Mouse (Mus musculus) midbrain, embryonic 14.5 days (tissue): ENCODE results near the gene Ky. TPM values are rescaled to one million over a fixed set of nuclear protein-coding genes. Genes with fewer than 3 reads are reported as not detected.

Source experiments
- ATAC-seq: fragments of 200-750 bp; cut with Nextera tagmentation; 2 replicates; pipeline ENCODE4 v1.8.0; 2017; ENCODE audit warnings: moderate number of reproducible peaks, moderate library complexity; ENCODE audit not compliant: low FRiP score, low TSS enrichment
- DNase-seq: peaks from one replicate; pipeline ENCODE4 v3.0.0-alpha.2; 2015
- H3K27ac ChIP-seq: fragments of 300-500 bp; sonication (generic); replicated peaks from 2 replicates; pipeline ENCODE4 v1.5.1; 2014; ENCODE audit warnings: mild to moderate bottlenecking, low read depth, low read length, moderate library complexity
- H3K27me3 ChIP-seq: fragments of 300-500 bp; sonication (generic); 2 replicates; pipeline ENCODE4 v1.6.1; 2014; ENCODE audit warnings: low read length, control low read depth, mixed read lengths; ENCODE audit not compliant: control insufficient read depth, insufficient read depth
- H3K36me3 ChIP-seq: fragments of 300-500 bp; sonication (generic); 2 replicates; pipeline ENCODE4 v1.6.1; 2014; ENCODE audit warnings: low read length, control low read depth; ENCODE audit not compliant: control insufficient read depth, insufficient read depth
- H3K4me1 ChIP-seq: fragments of 300-500 bp; sonication (generic); 2 replicates; pipeline ENCODE4 v1.6.1; 2014; ENCODE audit warnings: mild to moderate bottlenecking, antibody characterized with exemption, low read length, control low read depth; ENCODE audit not compliant: control insufficient read depth, insufficient read depth
- H3K4me2 ChIP-seq: fragments of 300-500 bp; sonication (generic); 2 replicates; pipeline ENCODE4 v1.6.1; 2014; ENCODE audit warnings: mild to moderate bottlenecking, low read length, moderate library complexity
- H3K4me3 ChIP-seq: fragments of 300-500 bp; sonication (generic); replicated peaks from 2 replicates; pipeline ENCODE4 v1.5.1; 2014; ENCODE audit warnings: low read depth, low read length
- H3K9ac ChIP-seq: fragments of 300-500 bp; sonication (generic); replicated peaks from 2 replicates; pipeline ENCODE4 v1.6.1; 2014; ENCODE audit warnings: mild to moderate bottlenecking, low read length, moderate library complexity
- H3K9me3 ChIP-seq: fragments of 300-500 bp; sonication (generic); 2 replicates; pipeline ENCODE4 v1.6.1; 2016; ENCODE audit warnings: low read length, control low read depth, mixed read lengths; ENCODE audit not compliant: control insufficient read depth
- WGBS: fragments of 180-500 bp; shearing (Covaris S2); extraction: QIAGEN DNeasy Blood & Tissue Kit; methylation state at CpG from one replicate; pipeline ENCODE4 v1.1.7; 2014; 5-methylcytosine and 5-hydroxymethylcytosine counted together
- polyA plus RNA-seq: library from polyadenylated mRNA; unstranded; fragments of >200 nt; fragmentation: Nextera tagmentation; extraction: Ambion mirVana; gene quantifications from 2 replicates; pipeline ENCODE4 v1.2.1, GENCODE M21; 2014

The Ky gene
- polyA plus RNA-seq, 1 experiment from 2014 or later = 0.54 TPM

GRCm38 (mm10) chr9:102518443-102518842 is 12.9 kb downstream of the Ky start:
- 90% methylated on average over 9 of the region's 9 CpGs for WGBS
- no peak for DNase-seq

GRCm38 (mm10) chr9:102521396-102521795 is 15.8 kb downstream of the Ky start:
- Histone ChIP-seq H3K27me3 (no peaks in the 10 kb centered on the region), H3K27ac (no peak overlapping the region), H3K4me3 (no peak overlapping the region), H3K4me1 (no peaks in the 10 kb centered on the region), H3K9ac (no peak overlapping the region), H3K4me2 (no peak overlapping the region), H3K36me3 (no peaks in the 10 kb centered on the region), H3K9me3 (no peaks in the 10 kb centered on the region)
- ATAC-seq (no peak), DNase-seq (no peak)
- 82% methylated on average over 4 of the region's 4 CpGs for WGBS

More at GRCm38 (mm10) chr9:102518443-102518842, 12.9 kb downstream of the Ky start:
- no peaks in the 10 kb centered on the region for H3K27me3 ChIP-seq
- no peak for ATAC-seq
- no peak overlapping the region for H3K4me3 ChIP-seq
- no peak overlapping the region for H3K4me2 ChIP-seq
- no peaks in the 10 kb centered on the region for H3K9me3 ChIP-seq
- H3K9ac ChIP-seq = no peak overlapping the region
- H3K27ac ChIP-seq = no peak overlapping the region
- no peaks in the 10 kb centered on the region for H3K4me1 ChIP-seq
- no peaks in the 10 kb centered on the region for H3K36me3 ChIP-seq

DNA sequence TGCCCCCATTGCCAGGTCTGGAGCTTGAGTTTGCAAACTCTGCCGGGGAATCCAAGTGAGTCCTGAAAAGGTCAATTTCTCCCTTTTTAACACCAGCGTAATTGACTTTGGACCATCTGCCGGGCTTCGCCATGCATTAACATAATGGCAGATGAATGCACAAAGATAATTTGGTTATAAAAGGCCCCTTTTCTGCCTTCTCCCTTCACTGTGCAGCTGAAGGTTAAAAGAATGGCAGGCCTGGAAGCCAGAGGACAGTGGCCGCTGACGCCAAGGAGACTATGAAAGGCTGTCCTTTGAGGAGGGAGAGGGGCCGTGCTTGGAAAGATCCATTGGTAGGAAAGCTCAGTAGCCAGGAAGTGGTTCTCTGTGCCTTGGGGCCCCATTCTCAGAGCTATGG is 22.6 kb downstream of the Ky start:
- DNase-seq = peak; percentile 32
- H3K9me3 ChIP-seq = no peaks in the 10 kb centered on the region
- H3K4me1 ChIP-seq = peaks cover 15% of the 10 kb centered on the region
- H3K27ac ChIP-seq = peak overlapping the region; percentile 37; the same call in 1 of the 2 replicates
- ATAC-seq = no peak
- 14% methylated on average over 7 of the region's 7 CpGs for WGBS
- H3K36me3 ChIP-seq = no peaks in the 10 kb centered on the region
- no peak overlapping the region for H3K4me3 ChIP-seq
- no peak overlapping the region for H3K9ac ChIP-seq
- H3K27me3 ChIP-seq = no peaks in the 10 kb centered on the region
- H3K4me2 ChIP-seq = no peak overlapping the region

GRCm38 (mm10) chr9:102528561-102528960 is 23.0 kb downstream of the Ky start:
- Histone ChIP-seq H3K4me3 (no peak overlapping the region), H3K27ac (no peak overlapping the region), H3K9ac (no peak overlapping the region), H3K9me3 (no peaks in the 10 kb centered on the region), H3K4me1 (peaks cover 15% of the 10 kb centered on the region), H3K4me2 (no peak overlapping the region), H3K27me3 (no peaks in the 10 kb centered on the region), H3K36me3 (no peaks in the 10 kb centered on the region)
- DNase-seq (no peak), ATAC-seq (no peak)
- 60% methylated on average over 7 of the region's 7 CpGs for WGBS

DNA sequence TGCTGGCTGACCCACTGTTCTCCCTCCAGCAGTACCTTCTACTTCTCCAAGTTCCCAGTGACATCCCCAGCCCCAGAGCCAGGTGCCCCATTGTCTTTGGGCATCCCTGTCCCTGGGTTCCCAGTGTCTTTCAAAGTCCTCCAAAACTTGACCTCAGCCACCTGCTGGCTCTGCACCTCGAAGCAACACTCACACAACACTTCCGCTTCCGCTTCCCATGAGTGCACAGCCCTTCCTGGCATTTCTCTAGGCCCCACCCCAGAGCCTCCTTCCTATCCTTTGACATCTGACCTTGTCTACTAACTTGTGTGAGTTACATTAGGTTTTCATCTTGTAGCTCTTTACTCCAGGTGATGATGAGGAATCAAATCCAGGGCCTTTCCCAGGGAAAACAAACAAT is 23.5 kb downstream of the Ky start:
- H3K9me3 ChIP-seq = no peaks in the 10 kb centered on the region
- no peak overlapping the region for H3K9ac ChIP-seq
- no peak overlapping the region for H3K4me2 ChIP-seq
- H3K36me3 ChIP-seq = no peaks in the 10 kb centered on the region
- H3K27me3 ChIP-seq = no peaks in the 10 kb centered on the region
- WGBS = 74% methylated on average over 3 of the region's 3 CpGs
- DNase-seq (no peak), ATAC-seq (no peak)
- no peak overlapping the region for H3K4me3 ChIP-seq
- peaks cover 15% of the 10 kb centered on the region for H3K4me1 ChIP-seq
- H3K27ac ChIP-seq = no peak overlapping the region

GRCm38 (mm10) chr9:102531051-102531892 is 25.7 kb downstream of the Ky start:
- Histone ChIP-seq H3K9me3 (no peaks in the 10 kb centered on the region), H3K9ac (no peak overlapping the region), H3K4me2 (no peak overlapping the region), H3K4me1 (peaks cover 15% of the 10 kb centered on the region), H3K27me3 (no peaks in the 10 kb centered on the region), H3K27ac (no peak overlapping the region), H3K36me3 (no peaks in the 10 kb centered on the region), H3K4me3 (no peak overlapping the region)
- ATAC-seq (no peak), DNase-seq (peak; percentile 13)
- WGBS = 36% methylated on average over 21 of the region's 21 CpGs

GRCm38 (mm10) chr9:102536968-102537367 is 31.4 kb downstream of the Ky start:
- Histone ChIP-seq H3K27ac (no peak overlapping the region), H3K4me1 (no peaks in the 10 kb centered on the region), H3K27me3 (no peaks in the 10 kb centered on the region; the same call in 1 of the 2 replicates), H3K9ac (no peak overlapping the region), H3K4me2 (no peak overlapping the region), H3K36me3 (no peaks in the 10 kb centered on the region), H3K9me3 (no peaks in the 10 kb centered on the region), H3K4me3 (no peak overlapping the region)
- no peak for ATAC-seq
- WGBS = 92% methylated on average over 4 of the region's 4 CpGs
- DNase-seq = no peak

- 79% methylated on average over 7 of the region's 7 CpGs for WGBS
- peaks cover 19% of the 10 kb centered on the region for H3K4me1 ChIP-seq
- H3K4me2 ChIP-seq = no peak overlapping the region
- DNase-seq (no peak), ATAC-seq (no peak)
- H3K9ac ChIP-seq = no peak overlapping the region
- no peak overlapping the region for H3K4me3 ChIP-seq
- H3K27me3 ChIP-seq = no peaks in the 10 kb centered on the region; the same call in 1 of the 2 replicates
- no peaks in the 10 kb centered on the region for H3K9me3 ChIP-seq
- H3K27ac ChIP-seq = no peak overlapping the region
- no peaks in the 10 kb centered on the region for H3K36me3 ChIP-seq
Measured at GRCm38 (mm10) chr9:102539699-102540098, 34.1 kb downstream of the Ky start.

GRCm38 (mm10) chr9:102541666-102542065 is 36.1 kb downstream of the Ky start:
- no peaks in the 10 kb centered on the region for H3K36me3 ChIP-seq
- 96% methylated on average over 10 of the region's 10 CpGs for WGBS
- no peak overlapping the region for H3K4me3 ChIP-seq
- peaks cover 33% of the 10 kb centered on the region for H3K4me1 ChIP-seq
- no peak overlapping the region for H3K4me2 ChIP-seq
- DNase-seq = no peak
- no peak overlapping the region for H3K27ac ChIP-seq
- ATAC-seq = no peak
- H3K9ac ChIP-seq = no peak overlapping the region
- no peaks in the 10 kb centered on the region for H3K9me3 ChIP-seq
- H3K27me3 ChIP-seq = no peaks in the 10 kb centered on the region; the same call in 1 of the 2 replicates
